Mouse (Mus musculus): ENCODE measurements around the gene Gm11992.

DNA sequence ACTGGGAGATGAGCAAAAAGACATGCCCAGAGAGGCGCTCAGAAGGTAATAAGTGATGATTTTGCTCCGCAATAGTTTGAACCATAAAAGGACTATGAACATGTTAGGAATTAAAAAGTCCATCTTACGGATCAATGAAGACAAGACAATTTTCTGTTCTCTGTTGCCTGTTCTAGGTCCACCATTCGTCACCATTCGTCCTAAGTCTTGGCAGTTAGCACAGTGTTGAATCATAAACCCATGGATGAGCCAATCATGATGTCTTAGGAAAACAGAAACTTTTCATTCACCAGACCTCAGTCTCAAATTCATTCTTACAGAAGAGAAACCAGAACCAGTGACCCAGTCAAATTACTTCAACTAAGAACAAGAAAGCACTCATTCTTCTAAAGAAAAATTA is 39.6 kb upstream of the Gm11992 start:
- TF ChIP-seq NELFE (IDR thresholded peaks at IDR 0.05; ENCODE audit: low read depth, low read length), result no peak
- no peak for TF ChIP-seq EP300 (IDR thresholded peaks at IDR 0.05; ENCODE audit: low read length)
- TF ChIP-seq POLR2A (IDR thresholded peaks at IDR 0.05; ENCODE audit: low read depth, low read length), result no peak
